Mouse (Mus musculus) hindbrain, embryonic 11.5 days (tissue): ENCODE data around the gene Ralgps2. TPM values are rescaled to one million over a fixed set of nuclear protein-coding genes. Genes with fewer than 3 reads are reported as not detected.

ENCODE experiments used
- ATAC-seq: fragments of 200-750 bp; cut with Nextera tagmentation; 2 replicates; pipeline ENCODE4 v1.8.0; 2017; ENCODE audit warnings: mild to moderate bottlenecking, moderate TSS enrichment, moderate library complexity; ENCODE audit not compliant: low FRiP score
- DNase-seq: peaks from one replicate; pipeline ENCODE4 v3.0.0-alpha.2; 2015; ENCODE audit warnings: low spot score
- H3K27ac ChIP-seq: fragments of 300-500 bp; sonication (generic); 2 replicates; pipeline ENCODE4 v1.5.1; 2014; ENCODE audit warnings: mild to moderate bottlenecking, low read depth, low read length
- H3K27me3 ChIP-seq: fragments of 300-500 bp; sonication (generic); 2 replicates; pipeline ENCODE4 v1.6.1; 2014; ENCODE audit warnings: mild to moderate bottlenecking, low read length, moderate library complexity, mixed read lengths; ENCODE audit not compliant: control insufficient read depth, insufficient read depth
- H3K36me3 ChIP-seq: fragments of 300-500 bp; sonication (generic); 2 replicates; pipeline ENCODE4 v1.6.1; 2014; ENCODE audit warnings: mild to moderate bottlenecking, low read length, moderate library complexity, mixed read lengths; ENCODE audit not compliant: control insufficient read depth, insufficient read depth
- H3K4me1 ChIP-seq: fragments of 300-500 bp; sonication (generic); replicated peaks from 2 replicates; pipeline ENCODE4 v1.6.1; 2014; ENCODE audit warnings: low read length, mixed read lengths; ENCODE audit not compliant: control insufficient read depth, insufficient read depth
- H3K4me2 ChIP-seq: fragments of 300-500 bp; sonication (generic); replicated peaks from 2 replicates; pipeline ENCODE4 v1.6.1; 2014; ENCODE audit warnings: mild to moderate bottlenecking, low read depth, low read length
- H3K4me3 ChIP-seq: fragments of 300-500 bp; sonication (generic); 2 replicates; pipeline ENCODE4 v1.5.1; 2014; ENCODE audit warnings: low read depth, low read length
- H3K9ac ChIP-seq: fragments of 300-500 bp; sonication (generic); 2 replicates; pipeline ENCODE4 v1.6.1; 2014; ENCODE audit warnings: low read depth, low read length
- H3K9me3 ChIP-seq: fragments of 300-500 bp; sonication (generic); 2 replicates; pipeline ENCODE4 v1.6.1; 2016; ENCODE audit warnings: low read length; ENCODE audit not compliant: control insufficient read depth
- WGBS: fragments of 180-500 bp; shearing (Covaris S2); extraction: QIAGEN DNeasy Blood & Tissue Kit; methylation state at CpG from one replicate; pipeline ENCODE4 v1.1.7; 2014; 5-methylcytosine and 5-hydroxymethylcytosine counted together
- polyA plus RNA-seq: library from polyadenylated mRNA; unstranded; fragments of >200 nt; fragmentation: Nextera tagmentation; extraction: Ambion mirVana; gene quantifications from 2 replicates; pipeline ENCODE4 v1.2.1, GENCODE M21; 2014

Gene Ralgps2
- polyA plus RNA-seq, 1 experiment from 2014 or later, result 103 TPM

DNA sequence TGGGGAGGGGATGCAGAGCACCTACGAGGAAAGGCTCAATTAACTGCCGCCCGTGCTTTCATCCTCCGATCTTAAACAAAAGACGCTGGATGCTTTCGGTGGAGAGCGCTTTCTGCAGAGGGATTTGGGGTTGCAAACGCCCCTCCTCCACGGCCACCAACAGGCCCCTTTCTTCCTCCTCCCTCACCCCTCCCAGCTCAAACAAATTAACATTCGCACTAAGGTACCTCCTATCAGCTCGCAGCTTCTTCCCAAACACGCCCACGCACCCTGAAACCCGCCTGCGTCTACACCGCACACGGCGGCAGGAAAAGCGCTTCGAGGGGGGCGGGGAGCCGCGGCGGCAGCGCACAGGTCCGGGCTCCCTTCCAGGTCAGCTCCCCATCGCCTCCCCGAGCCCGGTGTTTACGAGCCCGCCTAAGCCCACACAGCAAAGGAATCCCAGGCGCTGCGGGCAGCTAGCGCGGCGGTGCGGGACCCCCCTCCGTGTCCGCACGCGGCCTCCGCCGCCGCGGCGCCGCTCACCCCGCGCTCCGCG is 652 bp downstream of the Ralgps2 start:
- Histone ChIP-seq H3K4me2 (peak overlapping the region; percentile 91), H3K9me3 (no peaks in the 10 kb centered on the region), H3K4me3 (peak overlapping the region; percentile 90), H3K27ac (peak overlapping the region; percentile 96), H3K27me3 (no peaks in the 10 kb centered on the region), H3K9ac (peak overlapping the region; percentile 93), H3K36me3 (no peaks in the 10 kb centered on the region), H3K4me1 (no peaks in the 10 kb centered on the region)
- peak; percentile 83 for DNase-seq
- peak; percentile 81 for ATAC-seq
- WGBS, result under 1% methylated on average over 51 of the region's 51 CpGs

DNA sequence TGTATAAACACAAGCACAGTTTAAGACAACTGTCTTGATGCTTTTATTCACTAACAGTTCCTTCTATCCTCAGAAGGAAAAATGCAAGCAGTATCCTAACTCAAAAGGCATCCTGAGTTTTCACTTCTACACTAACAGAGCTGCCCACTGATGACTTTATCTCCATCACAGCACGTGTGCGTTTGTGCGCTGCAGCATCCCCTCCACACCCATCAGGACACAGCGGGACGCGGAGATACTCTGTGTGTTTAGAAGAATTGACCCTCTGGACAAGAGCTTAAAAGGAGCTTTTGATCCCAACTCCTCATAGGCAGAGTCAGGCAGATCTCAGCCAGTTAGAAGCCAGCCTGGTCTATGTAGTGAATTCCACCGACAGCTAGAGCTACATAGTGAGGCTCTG is 2.0 kb downstream of the Ralgps2 start:
- 80% methylated on average over 7 of the region's 7 CpGs for WGBS
- H3K27me3 ChIP-seq, result no peaks in the 10 kb centered on the region

DNA sequence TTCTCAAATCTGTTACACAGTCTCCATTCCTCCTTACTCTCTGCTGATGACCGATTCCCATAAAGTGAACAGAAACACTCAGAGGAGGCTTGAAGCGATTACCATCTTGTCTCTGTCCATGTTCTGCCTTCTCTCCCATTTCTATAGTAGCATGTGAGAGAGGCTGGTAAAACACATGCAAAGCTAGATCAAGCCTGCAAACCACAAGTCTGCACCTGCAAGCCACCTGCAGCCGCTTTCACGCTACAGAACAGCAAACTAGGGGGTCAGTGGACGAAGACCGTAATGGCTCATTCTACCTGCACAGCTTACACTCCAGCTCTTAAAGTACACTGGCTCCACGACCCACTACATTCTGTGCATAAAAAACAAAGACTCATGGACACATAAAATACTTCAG is 5.7 kb downstream of the Ralgps2 start:
- Histone ChIP-seq H3K9me3 (no peaks in the 10 kb centered on the region), H3K27me3 (no peaks in the 10 kb centered on the region), H3K4me2 (no peak overlapping the region), H3K9ac (no peak overlapping the region), H3K4me3 (no peak overlapping the region), H3K4me1 (no peaks in the 10 kb centered on the region), H3K27ac (no peak overlapping the region), H3K36me3 (no peaks in the 10 kb centered on the region)
- WGBS, result 97% methylated on average over 7 of the region's 7 CpGs
- DNase-seq (no peak), ATAC-seq (no peak)

More for the DNA sequence above, 2.0 kb downstream of the Ralgps2 start:
- Histone ChIP-seq H3K27ac (no peak overlapping the region), H3K4me3 (no peak overlapping the region), H3K4me1 (no peaks in the 10 kb centered on the region), H3K36me3 (no peaks in the 10 kb centered on the region), H3K9ac (no peak overlapping the region), H3K9me3 (no peaks in the 10 kb centered on the region), H3K4me2 (no peak overlapping the region)
- DNase-seq (no peak), ATAC-seq (no peak)

DNA sequence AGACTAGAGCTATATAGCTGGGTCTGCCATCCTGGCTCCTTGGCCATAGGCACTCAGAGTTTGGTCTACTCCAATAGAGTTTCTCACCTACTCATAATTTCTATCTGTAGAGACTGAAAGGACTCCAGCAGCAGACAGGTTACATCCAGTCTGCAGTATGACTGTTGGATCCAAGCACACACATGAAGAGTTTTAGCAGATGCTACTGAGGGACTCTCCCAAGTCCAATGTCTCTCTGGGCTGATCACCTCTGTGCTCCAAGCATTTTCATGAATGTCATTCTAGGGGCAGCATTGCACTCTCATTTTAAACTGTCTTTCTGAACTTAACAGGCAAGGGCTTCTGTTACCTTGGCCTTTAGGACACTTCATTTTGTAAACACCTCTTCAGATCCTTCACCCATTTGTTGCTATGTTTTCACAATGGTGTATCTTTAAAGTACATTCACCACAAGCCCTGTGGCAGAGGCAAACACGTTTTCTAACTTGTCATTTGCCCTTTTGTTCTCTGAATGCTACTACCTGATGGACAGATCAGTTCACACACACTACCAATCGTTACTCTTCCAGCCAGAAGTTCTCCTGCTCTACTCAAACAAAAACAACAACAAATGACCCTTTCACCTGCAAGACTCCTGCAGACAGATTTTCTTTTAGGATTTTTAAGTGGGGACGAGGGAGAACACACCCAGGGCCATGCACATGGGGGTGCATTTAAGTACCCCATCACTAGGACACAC is 7.2 kb downstream of the Ralgps2 start:
- Histone ChIP-seq H3K4me3 (no peak overlapping the region), H3K4me1 (no peaks in the 10 kb centered on the region), H3K9ac (no peak overlapping the region), H3K27me3 (no peaks in the 10 kb centered on the region), H3K4me2 (no peak overlapping the region), H3K9me3 (no peaks in the 10 kb centered on the region), H3K27ac (no peak overlapping the region), H3K36me3 (no peaks in the 10 kb centered on the region)
- DNase-seq, result no peak
- no peak for ATAC-seq
- WGBS, result 38% methylated on average over 3 of the region's 3 CpGs

DNA sequence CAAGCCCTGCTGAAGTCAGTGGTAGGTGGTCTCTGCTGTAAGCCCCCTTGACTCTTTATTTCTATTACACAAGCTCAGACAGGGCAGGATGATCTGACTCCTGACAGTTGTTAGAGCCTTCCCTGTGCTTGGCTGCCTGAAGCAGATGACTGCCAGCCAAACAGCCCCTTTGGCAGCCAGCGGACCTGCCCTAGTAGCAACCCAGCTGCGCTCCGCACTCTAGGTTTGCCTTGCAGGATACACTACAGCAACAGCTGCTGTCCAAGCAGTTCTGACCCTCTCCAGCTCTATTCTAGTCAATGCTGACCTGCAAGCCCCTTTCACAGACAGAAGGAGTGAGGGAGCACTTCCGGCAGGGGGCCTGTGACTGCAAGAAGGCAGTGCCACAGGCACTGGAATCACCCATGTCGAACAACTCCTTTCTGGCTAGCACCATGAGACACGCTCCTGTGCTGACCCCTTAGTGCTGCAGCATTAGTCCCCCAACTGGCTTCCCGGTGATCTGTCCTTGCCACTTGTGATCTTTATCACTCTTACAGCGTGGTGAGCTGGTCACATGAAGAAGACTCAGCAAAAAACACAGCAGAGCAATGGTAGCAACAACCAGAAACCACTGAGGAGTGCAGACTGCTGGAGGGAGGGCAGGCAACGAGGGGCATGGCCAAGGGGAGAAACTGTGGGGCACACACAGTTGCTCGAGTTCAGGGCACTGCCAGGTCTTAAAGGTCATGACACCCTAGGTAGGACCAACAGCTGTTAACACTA is 8.1 kb downstream of the Ralgps2 start:
- H3K9ac ChIP-seq, result no peak overlapping the region
- no peak overlapping the region for H3K4me3 ChIP-seq
- H3K4me1 ChIP-seq, result no peaks in the 10 kb centered on the region
- DNase-seq (no peak), ATAC-seq (no peak)
- no peak overlapping the region for H3K4me2 ChIP-seq
- H3K27me3 ChIP-seq, result no peaks in the 10 kb centered on the region
- no peaks in the 10 kb centered on the region for H3K9me3 ChIP-seq
- WGBS, result 72% methylated on average over 10 of the region's 10 CpGs
- H3K27ac ChIP-seq, result no peak overlapping the region
- H3K36me3 ChIP-seq, result no peaks in the 10 kb centered on the region

DNA sequence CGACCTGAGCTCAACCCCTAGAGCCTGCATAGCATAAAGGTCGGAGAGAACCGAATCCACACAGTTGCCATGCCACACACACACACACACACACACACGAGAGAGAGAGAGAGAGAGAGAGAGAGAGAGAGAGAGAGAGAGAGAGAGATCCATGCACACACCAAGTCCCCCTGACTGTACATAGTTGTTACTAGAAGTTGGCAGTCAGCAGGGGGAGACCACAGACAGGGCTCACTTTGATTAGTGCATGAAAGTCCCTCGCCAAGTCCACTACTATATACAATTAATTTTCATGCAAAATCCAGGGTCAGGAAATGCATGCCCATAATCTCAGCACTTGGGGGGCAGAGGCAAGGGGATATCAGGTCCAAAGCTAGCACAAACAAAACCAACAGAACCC is 9.2 kb downstream of the Ralgps2 start:
- DNase-seq, result no peak
- Histone ChIP-seq H3K4me3 (no peak overlapping the region), H3K36me3 (no peaks in the 10 kb centered on the region), H3K9me3 (no peaks in the 10 kb centered on the region), H3K9ac (no peak overlapping the region), H3K27me3 (no peaks in the 10 kb centered on the region), H3K4me1 (no peaks in the 10 kb centered on the region), H3K27ac (no peak overlapping the region), H3K4me2 (no peak overlapping the region)
- ATAC-seq, result no peak
- 80% methylated on average over 5 of the region's 5 CpGs for WGBS

DNA sequence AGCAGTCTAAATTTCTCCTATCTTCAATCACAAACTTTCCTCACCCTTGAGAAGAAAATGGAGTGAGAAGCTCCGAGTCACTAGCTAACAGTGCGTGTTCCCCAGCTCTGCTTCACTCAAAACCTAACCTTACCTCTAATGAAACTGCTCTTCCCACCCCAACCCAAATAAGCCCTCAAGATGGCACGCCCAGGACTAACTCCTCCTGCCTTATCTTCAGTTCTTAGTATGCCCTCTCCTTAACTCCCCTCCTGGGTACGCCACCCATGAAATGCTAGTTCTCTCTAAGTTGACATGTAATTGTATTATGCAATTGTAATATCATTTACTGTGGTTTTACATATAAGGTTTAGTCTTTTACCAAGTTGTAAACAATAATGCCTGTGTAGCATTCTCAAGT is 11.2 kb downstream of the Ralgps2 start:
- H3K27ac ChIP-seq, result no peak overlapping the region
- no peaks in the 10 kb centered on the region for H3K9me3 ChIP-seq
- H3K4me1 ChIP-seq, result no peaks in the 10 kb centered on the region
- no peaks in the 10 kb centered on the region for H3K27me3 ChIP-seq
- ATAC-seq (no peak), DNase-seq (no peak)
- H3K4me3 ChIP-seq, result no peak overlapping the region
- H3K4me2 ChIP-seq, result no peak overlapping the region
- H3K36me3 ChIP-seq, result no peaks in the 10 kb centered on the region
- H3K9ac ChIP-seq, result no peak overlapping the region
- WGBS, result 90% methylated on average over 4 of the region's 4 CpGs

DNA sequence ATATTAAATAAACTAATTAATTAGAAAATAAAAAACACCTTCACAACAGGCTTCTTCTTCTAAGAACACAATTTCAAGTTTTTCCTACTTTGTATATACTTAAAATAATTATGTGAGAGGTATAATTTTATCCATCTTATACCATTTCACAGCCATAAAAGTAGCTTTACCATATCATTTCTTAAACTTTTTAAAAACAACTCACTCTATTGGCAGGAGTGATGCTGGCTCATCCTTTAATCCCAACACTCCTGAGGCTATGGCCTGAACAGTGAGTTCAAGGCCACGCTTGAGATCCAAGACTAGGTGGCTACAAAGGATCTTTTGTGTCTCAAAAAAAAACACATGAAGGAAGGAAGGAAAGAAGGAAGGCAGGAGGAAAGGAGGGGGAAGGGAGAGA is 15.9 kb downstream of the Ralgps2 start:
- H3K4me1 ChIP-seq, result peaks cover 3% of the 10 kb centered on the region; the same call in 1 of the 2 replicates
- ATAC-seq (no peak), DNase-seq (no peak)
- no peaks in the 10 kb centered on the region for H3K27me3 ChIP-seq
- H3K9me3 ChIP-seq, result no peaks in the 10 kb centered on the region
- no peak overlapping the region for H3K9ac ChIP-seq
- WGBS, result 74% methylated on average over 1 of the region's 1 CpGs
- no peak overlapping the region for H3K4me3 ChIP-seq
- H3K4me2 ChIP-seq, result no peak overlapping the region
- no peak overlapping the region for H3K27ac ChIP-seq
- H3K36me3 ChIP-seq, result no peaks in the 10 kb centered on the region
